Mouse (Mus musculus) heart, postnatal 25 days (tissue): Measurements from ENCODE around the gene Wipf2. TPM values are rescaled to one million over a fixed set of nuclear protein-coding genes. Genes with fewer than 3 reads are reported as not detected.
"Not testable (repeated sequence)": the region's sequence is repeated elsewhere in the genome, so short reads cannot be mapped to it uniquely, and the experiment has no call there.

Experiments used
- DNase-seq: peaks from one replicate; pipeline ENCODE4 v3.0.0; 2022; ENCODE audit warnings: low spot score
- intact Hi-C: fragments of 180-260 bp; cut with DNase I; formaldehyde crosslinking; loops from one replicate; pipeline ENCODE4 v1.15.1; 2025
- total RNA-seq, 2 experiments: library from RNA; stranded (reverse); gene quantifications; 2 replicates each; pipeline ENCODE4 v1.2.3; 2021

Gene Wipf2
- total RNA-seq, 2 experiments from 2014 or later, result 7.8 to 11.2 TPM

GRCm38 (mm10) chr11:98927438-98928076 is 64.1 kb downstream of the Wipf2 start, which contains the start of gene Rara:
Gene Rara (plus strand): TSS chr11:98927818.
- DNase-seq, result no peak
- intact Hi-C loops, result loop anchor here (5.0 kb wide), 1 partner anchor 225 kb away; no protein-coding TSS in a partner anchor

- intact Hi-C loops, result loop anchor here (5.0 kb wide), 1 partner anchor 224 kb away; no protein-coding TSS in a partner anchor
- no peak for DNase-seq
Measured at GRCm38 (mm10) chr11:98928186-98928893, 64.9 kb downstream of the Wipf2 start.

GRCm38 (mm10) chr11:98929503-98929902 is 66.1 kb downstream of the Wipf2 start:
- no peak for DNase-seq
- intact Hi-C loops, result loop anchor here (5.0 kb wide), 1 partner anchor 223 kb away; no protein-coding TSS in a partner anchor

GRCm38 (mm10) chr11:98930127-98930601 is 66.7 kb downstream of the Wipf2 start:
- intact Hi-C loops, result no loop called here
- no peak for DNase-seq

GRCm38 (mm10) chr11:98930773-98931512 is 67.5 kb downstream of the Wipf2 start:
- intact Hi-C loops, result no loop called here
- no peak for DNase-seq

- DNase-seq, result no peak
- intact Hi-C loops, result loop anchor here (2.0 kb wide), 1 partner anchor 41 kb away; no protein-coding TSS in a partner anchor
Measured at GRCm38 (mm10) chr11:98931513-98932292, 68.3 kb downstream of the Wipf2 start.

- DNase-seq, result no peak
- intact Hi-C loops, result loop anchor here (2.0 kb wide), 1 partner anchor 40 kb away; no protein-coding TSS in a partner anchor
Measured at GRCm38 (mm10) chr11:98932293-98933091, 69.1 kb downstream of the Wipf2 start.

- no peak for DNase-seq
- intact Hi-C loops, result loop anchor here (2.0 kb wide), 1 partner anchor 40 kb away; no protein-coding TSS in a partner anchor
Measured at GRCm38 (mm10) chr11:98933151-98933550, 69.7 kb downstream of the Wipf2 start.

- not testable (repeated sequence) for DNase-seq
- intact Hi-C loops, result loop anchor here (2.0 kb wide), 1 partner anchor 39 kb away; no protein-coding TSS in a partner anchor
Measured at GRCm38 (mm10) chr11:98933847-98934246, 70.4 kb downstream of the Wipf2 start.

GRCm38 (mm10) chr11:98934367-98934766 is 70.9 kb downstream of the Wipf2 start:
- intact Hi-C loops, result no loop called here
- DNase-seq, result no peak

- intact Hi-C loops, result no loop called here
- DNase-seq, result no peak
Measured at GRCm38 (mm10) chr11:98935123-98935522, 71.7 kb downstream of the Wipf2 start.

- DNase-seq, result peak; percentile 73
- intact Hi-C loops, result no loop called here
Measured at GRCm38 (mm10) chr11:98936170-98936569, 72.7 kb downstream of the Wipf2 start.

GRCm38 (mm10) chr11:98936606-98937409 is 73.4 kb downstream of the Wipf2 start:
- intact Hi-C loops, result no loop called here
- no peak for DNase-seq

GRCm38 (mm10) chr11:98937410-98937913 is 74.0 kb downstream of the Wipf2 start:
- peak; percentile 91 for DNase-seq
- intact Hi-C loops, result no loop called here

GRCm38 (mm10) chr11:98937914-98938694 is 74.7 kb downstream of the Wipf2 start:
- intact Hi-C loops, result no loop called here
- DNase-seq, result no peak

- no peak for DNase-seq
- intact Hi-C loops, result no loop called here
Measured at GRCm38 (mm10) chr11:98938701-98939083, 75.3 kb downstream of the Wipf2 start.
